Mouse (Mus musculus): ENCODE data around the gene Hsd17b1. TPM values are rescaled to one million over a fixed set of nuclear protein-coding genes. Genes with fewer than 3 reads are reported as not detected.

Gene Hsd17b1
- polyA plus RNA-seq, 1 experiment from 2014 or later, result not detected

- Histone ChIP-seq H3K4me3 (no peak overlapping the region), H3K4me1 (no peaks in the 10 kb centered on the region), H3K36me3 (peaks cover 89% of the 10 kb centered on the region), H3K27me3 (ENCODE audit: low read depth, poor library complexity, severe bottlenecking) (no peaks in the 10 kb centered on the region), H3K27ac (no peak overlapping the region), H3K9me3 (replicated peaks) (no peaks in the 10 kb centered on the region)
- DNase-seq (ENCODE audit: low spot score), result no peak
- 92% methylated on average over 6 of the region's 6 CpGs for WGBS
Observed at GRCm38 (mm10) chr11:101051051-101051493, 27.1 kb upstream of the Hsd17b1 start.

- H3K36me3 ChIP-seq, result peaks cover 86% of the 10 kb centered on the region
- 85% methylated on average over 8 of the region's 8 CpGs for WGBS
- H3K4me3 ChIP-seq, result no peak overlapping the region
Observed at GRCm38 (mm10) chr11:101051617-101052016, 26.6 kb upstream of the Hsd17b1 start.

GRCm38 (mm10) chr11:101052751-101053473 lies 25.3 kb upstream of the Hsd17b1 start:
- no peak overlapping the region for H3K27ac ChIP-seq
- no peaks in the 10 kb centered on the region for H3K27me3 ChIP-seq (ENCODE audit: low read depth, poor library complexity, severe bottlenecking)
- no peaks in the 10 kb centered on the region for H3K4me1 ChIP-seq
- DNase-seq (ENCODE audit: low spot score), result no peak
- H3K9me3 ChIP-seq (replicated peaks), result no peaks in the 10 kb centered on the region
- WGBS, result 91% methylated on average over 10 of the region's 10 CpGs
- H3K4me3 ChIP-seq, result no peak overlapping the region
- H3K36me3 ChIP-seq, result peaks cover 79% of the 10 kb centered on the region

More at GRCm38 (mm10) chr11:101051617-101052016, 26.6 kb upstream of the Hsd17b1 start:
- no peaks in the 10 kb centered on the region for H3K9me3 ChIP-seq (replicated peaks)
- H3K27ac ChIP-seq, result no peak overlapping the region
- no peaks in the 10 kb centered on the region for H3K4me1 ChIP-seq
- no peak for DNase-seq (ENCODE audit: low spot score)
- no peaks in the 10 kb centered on the region for H3K27me3 ChIP-seq (ENCODE audit: low read depth, poor library complexity, severe bottlenecking)

GRCm38 (mm10) chr11:101053974-101054373 lies 24.2 kb upstream of the Hsd17b1 start:
- WGBS, result 100% methylated on average over 1 of the region's 1 CpGs
- H3K27ac ChIP-seq, result no peak overlapping the region
- H3K27me3 ChIP-seq (ENCODE audit: low read depth, poor library complexity, severe bottlenecking), result no peaks in the 10 kb centered on the region
- no peak for DNase-seq (ENCODE audit: low spot score)
- H3K36me3 ChIP-seq, result peaks cover 74% of the 10 kb centered on the region
- H3K4me3 ChIP-seq, result no peak overlapping the region
- peaks cover 6% of the 10 kb centered on the region; the same call in 1 of the 2 replicates for H3K4me1 ChIP-seq
- H3K9me3 ChIP-seq (replicated peaks), result no peaks in the 10 kb centered on the region

GRCm38 (mm10) chr11:101055418-101055817 lies 22.8 kb upstream of the Hsd17b1 start:
- no peak overlapping the region for H3K4me3 ChIP-seq
- no peaks in the 10 kb centered on the region for H3K9me3 ChIP-seq (replicated peaks)
- peaks cover 12% of the 10 kb centered on the region; the same call in 1 of the 2 replicates for H3K4me1 ChIP-seq
- 86% methylated on average over 14 of the region's 14 CpGs for WGBS
- H3K27ac ChIP-seq, result no peak overlapping the region
- H3K36me3 ChIP-seq, result peaks cover 67% of the 10 kb centered on the region
- no peak for DNase-seq (ENCODE audit: low spot score)
- no peaks in the 10 kb centered on the region for H3K27me3 ChIP-seq (ENCODE audit: low read depth, poor library complexity, severe bottlenecking)

- peaks cover 12% of the 10 kb centered on the region; the same call in 1 of the 2 replicates for H3K4me1 ChIP-seq
- no peak overlapping the region for H3K4me3 ChIP-seq
- H3K36me3 ChIP-seq, result peaks cover 67% of the 10 kb centered on the region
- DNase-seq (ENCODE audit: low spot score), result no peak
- H3K27me3 ChIP-seq (ENCODE audit: low read depth, poor library complexity, severe bottlenecking), result no peaks in the 10 kb centered on the region
- H3K9me3 ChIP-seq (replicated peaks), result no peaks in the 10 kb centered on the region
- 0 out of 2 replicates have a peak overlapping the region, but pooled peaks have one; percentile 0 for H3K27ac ChIP-seq
- WGBS, result 39% methylated on average over 8 of the region's 8 CpGs
Observed at GRCm38 (mm10) chr11:101056885-101057284, 21.3 kb upstream of the Hsd17b1 start.

GRCm38 (mm10) chr11:101057860-101058259 lies 20.4 kb upstream of the Hsd17b1 start:
- Histone ChIP-seq H3K4me3 (no peak overlapping the region), H3K27ac (no peak overlapping the region), H3K9me3 (replicated peaks) (no peaks in the 10 kb centered on the region), H3K4me1 (peaks cover 21% of the 10 kb centered on the region), H3K27me3 (ENCODE audit: low read depth, poor library complexity, severe bottlenecking) (no peaks in the 10 kb centered on the region), H3K36me3 (peaks cover 67% of the 10 kb centered on the region)
- peak; percentile 84 for DNase-seq (ENCODE audit: low spot score)
- 43% methylated on average over 5 of the region's 5 CpGs for WGBS

- WGBS, result 66% methylated on average over 5 of the region's 5 CpGs
- no peaks in the 10 kb centered on the region for H3K27me3 ChIP-seq (ENCODE audit: low read depth, poor library complexity, severe bottlenecking)
- no peaks in the 10 kb centered on the region for H3K9me3 ChIP-seq (replicated peaks)
- H3K4me1 ChIP-seq, result peaks cover 30% of the 10 kb centered on the region
- peaks cover 63% of the 10 kb centered on the region for H3K36me3 ChIP-seq
- H3K4me3 ChIP-seq, result no peak overlapping the region
- H3K27ac ChIP-seq, result no peak overlapping the region
- no peak for DNase-seq (ENCODE audit: low spot score)
Observed at GRCm38 (mm10) chr11:101058726-101059125, 19.5 kb upstream of the Hsd17b1 start.

GRCm38 (mm10) chr11:101059473-101059872 lies 18.7 kb upstream of the Hsd17b1 start:
- Histone ChIP-seq H3K9me3 (replicated peaks) (no peaks in the 10 kb centered on the region), H3K4me1 (peaks cover 37% of the 10 kb centered on the region), H3K27ac (no peak overlapping the region), H3K4me3 (no peak overlapping the region), H3K36me3 (peaks cover 61% of the 10 kb centered on the region), H3K27me3 (ENCODE audit: low read depth, poor library complexity, severe bottlenecking) (no peaks in the 10 kb centered on the region)
- DNase-seq (ENCODE audit: low spot score), result no peak
- 90% methylated on average over 10 of the region's 10 CpGs for WGBS

- Histone ChIP-seq H3K4me3 (no peak overlapping the region), H3K27me3 (ENCODE audit: low read depth, poor library complexity, severe bottlenecking) (no peaks in the 10 kb centered on the region), H3K27ac (peak overlapping the region; percentile 31), H3K4me1 (peaks cover 39% of the 10 kb centered on the region), H3K36me3 (peaks cover 56% of the 10 kb centered on the region), H3K9me3 (replicated peaks) (no peaks in the 10 kb centered on the region)
- no peak for DNase-seq (ENCODE audit: low spot score)
- WGBS, result 80% methylated on average over 8 of the region's 8 CpGs
Observed at GRCm38 (mm10) chr11:101060126-101060525, 18.1 kb upstream of the Hsd17b1 start.

GRCm38 (mm10) chr11:101061049-101061448 lies 17.2 kb upstream of the Hsd17b1 start:
- no peak for DNase-seq (ENCODE audit: low spot score)
- Histone ChIP-seq H3K9me3 (replicated peaks) (no peaks in the 10 kb centered on the region), H3K27me3 (ENCODE audit: low read depth, poor library complexity, severe bottlenecking) (no peaks in the 10 kb centered on the region), H3K27ac (no peak overlapping the region), H3K4me3 (no peak overlapping the region), H3K4me1 (peaks cover 39% of the 10 kb centered on the region), H3K36me3 (peaks cover 50% of the 10 kb centered on the region)
- 81% methylated on average over 5 of the region's 5 CpGs for WGBS

- WGBS, result 89% methylated on average over 12 of the region's 12 CpGs
- H3K36me3 ChIP-seq, result peaks cover 44% of the 10 kb centered on the region
- H3K27ac ChIP-seq, result peak overlapping the region; percentile 83; the same call in 1 of the 2 replicates
- 0 out of 2 replicates have a peak, but pooled peaks cover 3% of the 10 kb centered on the region for H3K27me3 ChIP-seq (ENCODE audit: low read depth, poor library complexity, severe bottlenecking)
- DNase-seq (ENCODE audit: low spot score), result no peak
- peaks cover 45% of the 10 kb centered on the region for H3K4me1 ChIP-seq
- no peaks in the 10 kb centered on the region for H3K9me3 ChIP-seq (replicated peaks)
- H3K4me3 ChIP-seq, result no peak overlapping the region
Observed at GRCm38 (mm10) chr11:101062165-101062884, 15.9 kb upstream of the Hsd17b1 start.
